ENCODE assay signal across 20 mouse cellular contexts in genomic region chr11:120361295-120361694, GRCm38 (mm10). TPM values are rescaled to one million over a fixed set of nuclear protein-coding genes. Genes with fewer than 3 reads are reported as not detected.
DNase-seq lines count a peak whose midpoint lies in the region; ATAC-seq lines count a peak whose summit lies in the region.
"Had no signal": no experiment of that assay in that cellular context is flagged by ENCODE, and none has a peak within 500 bp of the region (broad histone marks: within the 10 kb centered on the region; RNA-seq: fewer than 3 reads in every experiment).

Gene Fscn2, plus strand, starts transcription at chr11:120361534.

- WGBS in forebrain, embryonic 10.5 days = 76% methylated on average over 10 of the region's 10 CpGs
- 75% methylated on average over 10 of the region's 10 CpGs for WGBS in forebrain, embryonic 16.5 days
- WGBS in hindbrain, embryonic 11.5 days = 72% methylated on average over 10 of the region's 10 CpGs
- WGBS in hindbrain, embryonic 16.5 days = 77% methylated on average over 10 of the region's 10 CpGs
- 72% methylated on average over 10 of the region's 10 CpGs for WGBS in limb, embryonic 10.5 days

- no peak for ATAC-seq in forebrain, embryonic 16.5 days
- no peak for ATAC-seq in hindbrain, embryonic 11.5 days (ENCODE audit: low FRiP score)
- no peak for ATAC-seq in hindbrain, embryonic 16.5 days
- ATAC-seq in megakaryocyte, adult 5-6 weeks (ENCODE audit: poor library complexity, severe bottlenecking) = no peak
- ATAC-seq: CD4-positive, CD25-positive, alpha-beta regulatory T cell, adult 4 months; forebrain, embryonic 15.5 days; intestine, embryonic 15.5 days had no signal

- no peak within 1 kb of the TSS for H3K4me3 ChIP-seq in forebrain, embryonic 10.5 days
- no peak within 1 kb of the TSS for H3K4me3 ChIP-seq in forebrain, embryonic 16.5 days (replicated peaks; ENCODE audit: low read length)
- H3K4me3 ChIP-seq in hindbrain, embryonic 11.5 days (ENCODE audit: low read depth, low read length) = no peak within 1 kb of the TSS
- no peak within 1 kb of the TSS for H3K4me3 ChIP-seq in hindbrain, embryonic 16.5 days (ENCODE audit: low read length)
- peak within 1 kb of the TSS; percentile 21 for H3K4me3 ChIP-seq in megakaryocyte, embryonic 14.5 days (replicated peaks)
- H3K4me3 ChIP-seq in limb, embryonic 10.5 days = peak within 1 kb of the TSS; percentile 3; the same call in 1 of the 2 replicates
- H3K4me3 ChIP-seq: forebrain, embryonic 15.5 days; intestine, embryonic 15.5 days had no signal

- DNase-seq in forebrain, embryonic 10.5 days (ENCODE audit: extremely low spot score, low spot score) = no peak
- DNase-seq in hindbrain, embryonic 11.5 days (ENCODE audit: low spot score) = no peak
- DNase-seq in limb, embryonic 10.5 days (ENCODE audit: low spot score) = no peak
- DNase-seq in cerebellum, postnatal 25 days = no peak
- DNase-seq: cerebellum, adult 9-10 months; heart, postnatal 36 days; left cerebral cortex, postnatal 4 days; lung, postnatal 10 days; right cerebral cortex, adult 18-20 months; thymus, adult 18-20 months had no signal

- H3K27me3 ChIP-seq in forebrain, embryonic 10.5 days (ENCODE audit: poor library complexity, severe bottlenecking) = no peaks in the 10 kb centered on the region
- H3K27me3 ChIP-seq in forebrain, embryonic 16.5 days (replicated peaks; ENCODE audit: control insufficient read depth, insufficient read depth, low read length) = no peaks in the 10 kb centered on the region
- H3K27me3 ChIP-seq in hindbrain, embryonic 11.5 days (ENCODE audit: control insufficient read depth, insufficient read depth, low read length) = no peaks in the 10 kb centered on the region
- H3K27me3 ChIP-seq in hindbrain, embryonic 16.5 days (replicated peaks; ENCODE audit: control insufficient read depth, insufficient read depth, low read length) = no peaks in the 10 kb centered on the region
- H3K27me3 ChIP-seq in megakaryocyte, embryonic 14.5 days (replicated peaks) = peaks cover 45% of the 10 kb centered on the region
- no peaks in the 10 kb centered on the region for H3K27me3 ChIP-seq in limb, embryonic 10.5 days (ENCODE audit: low read depth, poor library complexity, severe bottlenecking)
- H3K27me3 ChIP-seq: forebrain, embryonic 15.5 days; intestine, embryonic 15.5 days had no signal

- no peak within 1 kb of the TSS for H3K4me2 ChIP-seq in forebrain, embryonic 16.5 days (ENCODE audit: low read length)
- H3K4me2 ChIP-seq in hindbrain, embryonic 11.5 days (replicated peaks; ENCODE audit: low read depth, low read length) = peak within 1 kb of the TSS; percentile 5; the same call in 1 of the 2 replicates
- H3K4me2 ChIP-seq in hindbrain, embryonic 16.5 days (ENCODE audit: low read length) = no peak within 1 kb of the TSS
- H3K4me2 ChIP-seq: forebrain, embryonic 15.5 days; intestine, embryonic 15.5 days had no signal

- H3K27ac ChIP-seq in forebrain, embryonic 10.5 days = peak within 1 kb of the TSS; percentile 26
- H3K27ac ChIP-seq in forebrain, embryonic 16.5 days (ENCODE audit: low read length) = no peak within 1 kb of the TSS
- H3K27ac ChIP-seq in hindbrain, embryonic 11.5 days (ENCODE audit: low read depth, low read length) = no peak within 1 kb of the TSS
- H3K27ac ChIP-seq in hindbrain, embryonic 16.5 days (ENCODE audit: low read depth, low read length) = no peak within 1 kb of the TSS
- peak within 1 kb of the TSS; percentile 86 for H3K27ac ChIP-seq in limb, embryonic 10.5 days
- H3K27ac ChIP-seq: forebrain, embryonic 15.5 days; intestine, embryonic 15.5 days had no signal

- H3K9ac ChIP-seq in forebrain, embryonic 16.5 days (replicated peaks; ENCODE audit: low read depth, low read length) = no peak within 1 kb of the TSS
- no peak within 1 kb of the TSS for H3K9ac ChIP-seq in hindbrain, embryonic 11.5 days (ENCODE audit: low read depth, low read length)
- no peak within 1 kb of the TSS for H3K9ac ChIP-seq in hindbrain, embryonic 16.5 days (ENCODE audit: low read depth, low read length)
- H3K9ac ChIP-seq: forebrain, embryonic 15.5 days; intestine, embryonic 15.5 days had no signal

- H3K9me3 ChIP-seq in forebrain, embryonic 10.5 days = 0 out of 2 replicates have a peak, but pooled peaks cover 2% of the 10 kb centered on the region
- H3K9me3 ChIP-seq in forebrain, embryonic 16.5 days (ENCODE audit: control insufficient read depth, low read length) = no peaks in the 10 kb centered on the region
- no peaks in the 10 kb centered on the region for H3K9me3 ChIP-seq in hindbrain, embryonic 11.5 days (ENCODE audit: control insufficient read depth, low read length)
- H3K9me3 ChIP-seq in hindbrain, embryonic 16.5 days (ENCODE audit: control insufficient read depth, low read length) = no peaks in the 10 kb centered on the region
- no peaks in the 10 kb centered on the region for H3K9me3 ChIP-seq in megakaryocyte, embryonic 14.5 days
- no peaks in the 10 kb centered on the region for H3K9me3 ChIP-seq in limb, embryonic 10.5 days (replicated peaks)
- H3K9me3 ChIP-seq: forebrain, embryonic 15.5 days; G1E; intestine, embryonic 15.5 days had no signal

- no peaks in the 10 kb centered on the region for H3K36me3 ChIP-seq in forebrain, embryonic 10.5 days (replicated peaks)
- H3K36me3 ChIP-seq in forebrain, embryonic 16.5 days (ENCODE audit: control insufficient read depth, insufficient read depth) = no peaks in the 10 kb centered on the region
- no peaks in the 10 kb centered on the region for H3K36me3 ChIP-seq in hindbrain, embryonic 11.5 days (ENCODE audit: control insufficient read depth, insufficient read depth, low read length)
- no peaks in the 10 kb centered on the region for H3K36me3 ChIP-seq in hindbrain, embryonic 16.5 days (ENCODE audit: control insufficient read depth, insufficient read depth, low read length)
- no peaks in the 10 kb centered on the region for H3K36me3 ChIP-seq in megakaryocyte, embryonic 14.5 days (replicated peaks; ENCODE audit: low read length)
- no peaks in the 10 kb centered on the region for H3K36me3 ChIP-seq in limb, embryonic 10.5 days
- H3K36me3 ChIP-seq: forebrain, embryonic 15.5 days; G1E; intestine, embryonic 15.5 days had no signal

- H3K4me1 ChIP-seq in forebrain, embryonic 10.5 days = peaks cover 55% of the 10 kb centered on the region
- peaks cover 35% of the 10 kb centered on the region for H3K4me1 ChIP-seq in forebrain, embryonic 16.5 days (replicated peaks; ENCODE audit: control insufficient read depth, insufficient read depth, low read length)
- peaks cover 9% of the 10 kb centered on the region for H3K4me1 ChIP-seq in hindbrain, embryonic 11.5 days (replicated peaks; ENCODE audit: control insufficient read depth, insufficient read depth, low read length)
- H3K4me1 ChIP-seq in hindbrain, embryonic 16.5 days (ENCODE audit: control insufficient read depth, insufficient read depth, low read depth, low read length) = peaks cover 29% of the 10 kb centered on the region
- H3K4me1 ChIP-seq in megakaryocyte, embryonic 14.5 days = peaks cover 80% of the 10 kb centered on the region
- peaks cover 75% of the 10 kb centered on the region for H3K4me1 ChIP-seq in limb, embryonic 10.5 days

RNA-seq across cellular contexts. Expression of gene Fscn2, which starts in this region (rescaled TPM):
- polyA plus RNA-seq in forebrain, embryonic 10.5 days (2016; fragmentation: Nextera tagmentation; extraction: Ambion mirVana) = 0.32 TPM in 1 of 2 replicates, not detected in the other
- polyA plus RNA-seq in forebrain, embryonic 16.5 days (2015; fragmentation: Nextera tagmentation; extraction: Ambion mirVana) = 1.3 and 1.5 TPM in 2 replicates
- polyA plus RNA-seq in hindbrain, embryonic 11.5 days (2014; fragmentation: Nextera tagmentation; extraction: Ambion mirVana) = 1.1 and 1.5 TPM in 2 replicates
- polyA plus RNA-seq in hindbrain, embryonic 16.5 days (2015; fragmentation: Nextera tagmentation; extraction: Ambion mirVana) = 0.66 and 1.6 TPM in 2 replicates
- polyA plus RNA-seq in megakaryocyte, embryonic 14.5 days (2012; ENCODE audit: insufficient read depth, low replicate concordance) = 1.7 and 3.0 TPM in 2 replicates
- not detected in 2 replicates for total RNA-seq in megakaryocyte, adult 5-6 weeks (2015)
- not detected in 2 replicates for total RNA-seq in megakaryocyte, adult 5-6 weeks (2017)
- 0.35 and 0.74 TPM in 2 replicates for polyA plus RNA-seq in limb, embryonic 10.5 days (2016; fragmentation: Nextera tagmentation; extraction: Ambion mirVana)
- total RNA-seq: heart, postnatal 36 days had no signal
- polyA plus RNA-seq: G1E; liver, embryonic 16.5 days; small intestine, adult 2 months had no signal

Comparison
In these comparisons a context has a peak if more than half of its experiments do, and no peak if none do; other contexts are left out.
1. H3K27ac ChIP-seq: peak in forebrain, embryonic 10.5 days (single experiment) and limb, embryonic 10.5 days (single experiment); none in forebrain, embryonic 16.5 days (single experiment), hindbrain, embryonic 11.5 days (single experiment) and hindbrain, embryonic 16.5 days (single experiment).
2. H3K4me3 ChIP-seq: peak in megakaryocyte, embryonic 14.5 days (single experiment) and limb, embryonic 10.5 days (single experiment); none in forebrain, embryonic 10.5 days (single experiment), forebrain, embryonic 16.5 days (single experiment), hindbrain, embryonic 11.5 days (single experiment) and hindbrain, embryonic 16.5 days (single experiment).